Mouse (Mus musculus) liver, postnatal 0 days (tissue): ENCODE results near the gene Natd1. TPM values are rescaled to one million over a fixed set of nuclear protein-coding genes. Genes with fewer than 3 reads are reported as not detected.
A peak's percentile ranks its signal among the peaks of the same experiment; 100 is the strongest.

Source experiments
- ATAC-seq: fragments of 200-750 bp; cut with Nextera tagmentation; 2 replicates; pipeline ENCODE4 v1.8.0; 2017; ENCODE audit warnings: mild to moderate bottlenecking, moderate library complexity
- DNase-seq: peaks from one replicate; pipeline ENCODE4 v3.0.0-alpha.2; 2016
- H3K27ac ChIP-seq: fragments of 300-500 bp; sonication (generic); 2 replicates; pipeline ENCODE4 v1.5.1; 2014; ENCODE audit warnings: antibody characterized with exemption, moderate library complexity, mild to moderate bottlenecking, low read depth
- H3K27me3 ChIP-seq: fragments of 300-500 bp; sonication (generic); 2 replicates; pipeline ENCODE4 v1.6.1; 2014; ENCODE audit warnings: low read length, control low read depth, mixed read lengths; ENCODE audit not compliant: insufficient read depth
- H3K36me3 ChIP-seq: fragments of 300-500 bp; sonication (generic); replicated peaks from 2 replicates; pipeline ENCODE4 v1.6.1; 2014; ENCODE audit warnings: mild to moderate bottlenecking, control low read depth, low read length, moderate library complexity, mixed read lengths; ENCODE audit not compliant: insufficient read depth
- H3K4me1 ChIP-seq: fragments of 300-500 bp; sonication (generic); 2 replicates; pipeline ENCODE4 v1.6.1; 2014; ENCODE audit warnings: antibody characterized with exemption, mild to moderate bottlenecking, control low read depth; ENCODE audit not compliant: insufficient read depth
- H3K4me2 ChIP-seq: fragments of 300-500 bp; sonication (generic); 2 replicates; pipeline ENCODE4 v1.6.1; 2014; ENCODE audit warnings: low read depth, mild to moderate bottlenecking, low read length, moderate library complexity, mixed read lengths
- H3K4me3 ChIP-seq: fragments of 300-500 bp; sonication (generic); 2 replicates; pipeline ENCODE4 v1.5.1; 2014; ENCODE audit warnings: low read depth, low read length
- H3K9ac ChIP-seq: fragments of 300-500 bp; sonication (generic); replicated peaks from 2 replicates; pipeline ENCODE4 v1.6.1; 2014; ENCODE audit warnings: mild to moderate bottlenecking, moderate library complexity
- H3K9me3 ChIP-seq: fragments of 300-500 bp; sonication (generic); 2 replicates; pipeline ENCODE4 v1.6.1; 2016; ENCODE audit warnings: mild to moderate bottlenecking, control low read depth, low read length, mixed read lengths
- CTCF ChIP-seq: sonication (generic); IDR thresholded peaks from 2 replicates; pipeline ENCODE4 v1.5.1; 2016; ENCODE audit warnings: antibody characterized with exemption, low read depth
- EP300 ChIP-seq: IDR thresholded peaks from 2 replicates; pipeline ENCODE4 v1.6.1; 2016; ENCODE audit warnings: antibody characterized with exemption, low read depth, mild to moderate bottlenecking
- WGBS: fragments of 180-500 bp; shearing (Covaris S2); extraction: QIAGEN DNeasy Blood & Tissue Kit; methylation state at CpG from one replicate; pipeline ENCODE4 v1.1.7; 2014; ENCODE audit not compliant: insufficient replicate concordance; 5-methylcytosine and 5-hydroxymethylcytosine counted together
- polyA plus RNA-seq: library from polyadenylated mRNA; unstranded; fragments of >200 nt; fragmentation: Nextera tagmentation; extraction: Ambion mirVana; gene quantifications from 2 replicates; pipeline ENCODE4 v1.2.1, GENCODE M21; 2015

Natd1 gene
- polyA plus RNA-seq, 1 experiment from 2014 or later: 6.2 TPM

DNA sequence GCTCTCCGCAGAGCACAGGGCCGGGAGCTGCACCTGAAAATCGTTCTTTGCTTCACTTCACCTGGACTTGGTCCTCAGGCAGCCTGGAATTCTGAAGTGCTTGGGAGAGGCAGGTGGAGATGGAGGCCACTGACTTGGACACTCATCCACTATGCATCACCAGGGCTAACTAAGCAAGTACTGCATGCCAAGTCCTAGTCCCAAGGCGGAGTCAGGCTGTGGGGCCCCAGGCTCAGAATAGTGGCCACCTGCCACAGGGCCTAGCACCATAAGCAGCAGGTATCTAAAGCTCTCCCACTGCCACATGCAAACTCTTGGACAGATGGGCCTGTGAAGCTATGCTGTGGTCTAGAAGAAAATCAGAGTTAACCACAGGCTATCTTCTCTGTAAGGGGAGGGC lies 8.1 kb downstream of the Natd1 start:
- H3K4me1 ChIP-seq: no peaks in the 10 kb centered on the region
- H3K27ac ChIP-seq: no peak overlapping the region
- H3K4me3 ChIP-seq: no peak overlapping the region
- H3K4me2 ChIP-seq: no peak overlapping the region
- H3K9ac ChIP-seq: no peak overlapping the region
- no peak for ATAC-seq
- no peak for DNase-seq
- no peaks in the 10 kb centered on the region for H3K27me3 ChIP-seq
- WGBS: 80% methylated on average over 4 of the region's 4 CpGs
- no peak for TF ChIP-seq EP300
- no peak for TF ChIP-seq CTCF
- peaks cover 10% of the 10 kb centered on the region for H3K36me3 ChIP-seq
- no peaks in the 10 kb centered on the region for H3K9me3 ChIP-seq

DNA sequence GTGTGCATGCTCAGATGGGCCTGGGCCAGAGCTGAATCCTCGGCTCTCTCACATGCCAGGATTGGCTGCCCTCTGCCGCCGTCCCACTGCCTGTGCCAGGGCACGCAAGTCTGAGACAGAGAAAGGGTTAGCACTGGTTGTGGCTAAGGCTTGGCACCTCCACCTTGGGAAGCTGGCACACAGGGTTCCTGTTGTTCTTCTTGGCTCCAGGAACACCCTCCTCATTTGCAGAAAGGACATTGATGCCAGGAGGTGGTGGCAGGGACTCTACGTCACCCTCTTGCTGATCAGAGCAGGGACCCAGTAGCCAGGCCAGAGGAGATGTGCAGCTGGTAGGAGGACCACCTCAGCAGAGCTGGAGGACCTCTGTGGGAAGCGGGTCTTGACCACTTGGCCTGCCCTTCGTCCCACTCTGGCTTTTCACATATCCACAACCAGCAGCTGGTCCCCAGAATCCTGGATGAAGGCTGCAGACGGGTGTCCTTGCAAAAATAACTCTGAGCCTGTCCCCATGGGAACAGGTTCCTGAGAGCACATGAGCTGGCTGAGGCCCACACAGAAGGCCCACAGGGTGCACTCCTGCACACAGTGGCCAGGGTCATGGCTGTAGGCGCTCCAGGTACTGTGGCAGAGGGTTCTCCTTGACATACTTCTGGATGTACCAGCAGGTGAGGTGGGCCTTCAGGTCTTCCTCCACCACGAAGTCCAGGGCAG lies 9.0 kb downstream of the Natd1 start:
- Histone ChIP-seq H3K4me3 (no peak overlapping the region), H3K9me3 (no peaks in the 10 kb centered on the region), H3K36me3 (peaks cover 10% of the 10 kb centered on the region), H3K9ac (no peak overlapping the region), H3K27ac (no peak overlapping the region), H3K27me3 (no peaks in the 10 kb centered on the region), H3K4me1 (no peaks in the 10 kb centered on the region), H3K4me2 (no peak overlapping the region)
- ATAC-seq (no peak), DNase-seq (no peak)
- TF ChIP-seq CTCF: no peak
- no peak for TF ChIP-seq EP300
- 89% methylated on average over 10 of the region's 10 CpGs for WGBS

DNA sequence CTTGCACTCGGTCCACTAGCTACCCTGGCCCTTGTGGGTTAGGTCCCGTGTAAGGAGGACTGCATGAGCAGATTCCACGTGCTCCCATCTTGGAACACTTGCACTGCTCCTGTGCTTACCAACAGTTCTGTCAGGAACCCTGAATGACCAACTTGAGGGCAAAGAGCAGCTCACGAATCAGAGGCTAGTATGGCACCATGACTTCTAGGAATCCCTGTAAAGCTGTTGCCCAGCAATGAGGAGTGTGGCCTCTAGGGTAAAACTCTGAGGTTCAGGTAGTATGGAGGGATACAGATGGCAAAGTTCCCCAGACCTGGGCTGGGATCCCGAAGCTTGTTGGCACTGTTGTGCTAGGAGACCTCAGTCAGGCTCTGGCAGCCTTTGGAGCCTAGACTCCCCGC lies 10.9 kb downstream of the Natd1 start:
- TF ChIP-seq EP300: no peak
- no peak for TF ChIP-seq CTCF
- H3K27ac ChIP-seq: no peak overlapping the region
- H3K4me1 ChIP-seq: no peaks in the 10 kb centered on the region
- DNase-seq (no peak), ATAC-seq (no peak)
- no peaks in the 10 kb centered on the region for H3K9me3 ChIP-seq
- no peak overlapping the region for H3K9ac ChIP-seq
- H3K36me3 ChIP-seq: peaks cover 10% of the 10 kb centered on the region
- H3K4me3 ChIP-seq: no peak overlapping the region
- 74% methylated on average over 6 of the region's 6 CpGs for WGBS
- no peak overlapping the region for H3K4me2 ChIP-seq
- H3K27me3 ChIP-seq: no peaks in the 10 kb centered on the region

DNA sequence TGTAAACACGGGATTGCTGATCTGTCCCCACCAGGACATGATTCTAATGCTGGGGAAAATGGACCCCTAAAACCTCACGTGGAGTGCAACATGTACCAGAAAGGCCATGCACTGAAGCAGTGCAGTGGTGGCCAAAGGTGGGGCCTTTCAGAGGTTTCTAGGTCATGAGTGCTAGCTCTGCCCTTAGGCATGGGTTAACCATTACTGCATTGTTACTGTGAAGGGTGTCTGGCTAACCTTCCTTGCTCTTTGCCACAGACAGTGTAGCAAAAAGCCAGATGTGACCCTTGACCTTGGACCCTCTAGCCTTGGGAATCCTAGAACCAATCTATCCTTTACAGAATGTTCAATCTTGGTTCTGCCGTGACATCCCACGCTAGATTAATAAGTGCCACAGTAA lies 12.1 kb downstream of the Natd1 start:
- Histone ChIP-seq H3K4me1 (no peaks in the 10 kb centered on the region), H3K9ac (no peak overlapping the region), H3K4me3 (no peak overlapping the region), H3K4me2 (no peak overlapping the region), H3K36me3 (peaks cover 10% of the 10 kb centered on the region), H3K27me3 (no peaks in the 10 kb centered on the region), H3K9me3 (no peaks in the 10 kb centered on the region), H3K27ac (no peak overlapping the region)
- DNase-seq (no peak), ATAC-seq (peak; percentile 72; the same call in 1 of the 2 replicates)
- TF ChIP-seq CTCF: no peak
- no peak for TF ChIP-seq EP300
- WGBS: 67% methylated on average over 4 of the region's 4 CpGs

- TF ChIP-seq CTCF: no peak
- no peak for TF ChIP-seq EP300
- Histone ChIP-seq H3K4me1 (no peaks in the 10 kb centered on the region), H3K36me3 (peaks cover 10% of the 10 kb centered on the region), H3K4me2 (no peak overlapping the region), H3K9ac (no peak overlapping the region), H3K9me3 (no peaks in the 10 kb centered on the region), H3K27ac (no peak overlapping the region), H3K4me3 (no peak overlapping the region), H3K27me3 (0 out of 2 replicates have a peak, but pooled peaks cover 3% of the 10 kb centered on the region)
- DNase-seq: no peak
- 72% methylated on average over 7 of the region's 7 CpGs for WGBS
- no peak for ATAC-seq
These were observed 12.5 kb downstream of the Natd1 start for GRCm38 (mm10) chr11:60902001-60902400.

DNA sequence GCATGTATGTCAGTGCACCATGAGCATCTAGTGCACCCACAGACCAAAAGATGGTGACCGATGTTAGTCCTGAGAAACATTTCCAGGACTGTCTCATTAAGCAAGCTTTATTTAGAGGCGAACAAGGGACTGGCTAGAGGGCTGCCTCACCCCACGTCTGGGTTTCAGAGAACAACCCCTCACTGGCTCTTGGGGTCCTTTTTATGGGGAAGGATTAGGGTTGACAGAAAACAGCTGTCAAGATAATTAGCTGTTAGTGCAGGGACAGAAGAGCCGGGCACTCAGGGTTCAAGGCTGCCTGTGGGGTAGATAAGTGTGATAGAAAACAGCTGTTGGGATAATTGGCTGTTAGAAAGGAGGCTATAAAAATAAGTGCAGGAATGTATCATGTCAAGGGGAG lies 18.6 kb downstream of the Natd1 start:
- Histone ChIP-seq H3K4me1 (no peaks in the 10 kb centered on the region), H3K9ac (no peak overlapping the region), H3K4me3 (no peak overlapping the region), H3K27ac (no peak overlapping the region), H3K9me3 (no peaks in the 10 kb centered on the region), H3K4me2 (no peak overlapping the region), H3K27me3 (0 out of 2 replicates have a peak, but pooled peaks cover 4% of the 10 kb centered on the region), H3K36me3 (no peaks in the 10 kb centered on the region)
- 51% methylated on average over 4 of the region's 4 CpGs for WGBS
- ATAC-seq (no peak), DNase-seq (no peak)
- no peak for TF ChIP-seq EP300
- TF ChIP-seq CTCF: no peak
